Mouse (Mus musculus): ENCODE data around the gene Plpp1. TPM values are rescaled to one million over a fixed set of nuclear protein-coding genes. Genes with fewer than 3 reads are reported as not detected.

The Plpp1 gene
- polyA plus RNA-seq, 1 experiment, result 175 TPM

- TF ChIP-seq POLR2A (IDR thresholded peaks at IDR 0.05; ENCODE audit: low read depth, low read length) (no peak), CTCF (IDR thresholded peaks at IDR 0.05; ENCODE audit: borderline replicate concordance, insufficient read depth, low read length) (no peak)
- Histone ChIP-seq H3K4me3 (ENCODE audit: insufficient read depth, low read length) (no peak overlapping the region), H3K27ac (ENCODE audit: insufficient read depth, low read length) (no peak overlapping the region), H3K4me1 (ENCODE audit: control insufficient read depth, insufficient read depth, low read length) (peaks cover 3% of the 10 kb centered on the region; the same call in 1 of the 2 replicates)
These were observed 29.0 kb downstream of the Plpp1 start for GRCm38 (mm10) chr13:112829619-112830018.

DNA sequence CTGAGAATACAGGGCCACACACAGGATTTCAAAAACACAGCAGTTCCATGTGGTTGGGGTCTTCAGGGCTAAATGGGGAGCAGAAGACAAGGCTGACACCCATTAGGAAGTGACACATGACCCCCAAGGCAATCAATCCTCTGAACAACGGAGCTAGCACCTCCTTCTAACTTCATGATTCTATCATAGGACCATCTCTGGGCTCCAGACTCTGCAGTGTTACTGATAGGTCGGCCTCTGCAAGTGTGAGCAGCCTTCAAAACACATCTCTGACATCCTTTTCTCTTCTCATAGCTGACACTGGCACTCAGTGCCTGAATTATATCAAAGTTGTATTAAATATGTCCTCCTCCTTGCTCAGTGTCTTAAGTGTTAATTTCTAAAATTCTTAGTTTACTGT, 32.0 kb downstream of the Plpp1 start:
- Histone ChIP-seq H3K4me3 (ENCODE audit: insufficient read depth, low read length) (no peak overlapping the region), H3K27ac (ENCODE audit: insufficient read depth, low read length) (no peak overlapping the region), H3K4me1 (ENCODE audit: control insufficient read depth, insufficient read depth, low read length) (peaks cover 3% of the 10 kb centered on the region)
- TF ChIP-seq CTCF (IDR thresholded peaks at IDR 0.05; ENCODE audit: borderline replicate concordance, insufficient read depth, low read length), result no peak
- TF ChIP-seq POLR2A (IDR thresholded peaks at IDR 0.05; ENCODE audit: low read depth, low read length), result no peak

DNA sequence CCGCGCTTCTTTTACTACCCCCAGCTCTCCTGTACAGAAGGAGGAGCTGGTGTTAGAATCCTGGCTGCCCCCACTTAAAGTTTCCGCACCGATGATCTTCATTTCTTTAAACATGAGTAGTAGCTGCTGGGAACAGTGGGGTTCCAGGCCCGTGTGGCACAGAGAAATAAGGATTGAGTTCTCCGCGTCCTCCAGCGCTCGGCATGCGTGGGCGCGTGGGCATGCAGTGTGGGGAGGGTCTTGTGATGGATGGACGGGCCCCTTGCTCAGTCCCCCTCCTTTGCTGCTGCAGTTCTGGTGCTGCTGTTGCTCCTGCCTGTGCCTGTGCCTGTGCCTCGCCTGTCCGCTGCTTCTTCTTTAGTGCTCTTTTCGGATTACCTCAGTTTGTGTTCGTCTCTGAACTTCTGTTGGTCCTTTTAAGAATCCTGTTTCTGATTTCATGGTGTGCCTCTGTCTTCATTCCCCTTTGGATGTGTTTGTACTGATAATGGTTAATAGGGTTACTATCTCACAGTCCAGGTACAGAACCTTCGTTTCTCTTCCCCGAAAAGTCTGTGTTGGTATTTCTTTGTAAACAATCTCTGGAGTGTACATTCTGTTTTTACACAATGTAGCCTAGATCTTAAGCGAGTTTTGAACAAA, 32.8 kb downstream of the Plpp1 start:
- TF ChIP-seq CTCF (IDR thresholded peaks at IDR 0.05; ENCODE audit: borderline replicate concordance, insufficient read depth, low read length), result no peak
- TF ChIP-seq POLR2A (IDR thresholded peaks at IDR 0.05; ENCODE audit: low read depth, low read length), result no peak
- Histone ChIP-seq H3K27ac (ENCODE audit: insufficient read depth, low read length) (no peak overlapping the region), H3K4me1 (ENCODE audit: control insufficient read depth, insufficient read depth, low read length) (peaks cover 3% of the 10 kb centered on the region), H3K4me3 (ENCODE audit: insufficient read depth, low read length) (no peak overlapping the region)

GRCm38 (mm10) chr13:112833895-112834263, 33.3 kb downstream of the Plpp1 start:
- H3K27ac ChIP-seq (ENCODE audit: insufficient read depth, low read length), result no peak overlapping the region
- TF ChIP-seq POLR2A (IDR thresholded peaks at IDR 0.05; ENCODE audit: low read depth, low read length) (no peak), CTCF (IDR thresholded peaks at IDR 0.05; ENCODE audit: borderline replicate concordance, insufficient read depth, low read length) (no peak)
- H3K4me1 ChIP-seq (ENCODE audit: control insufficient read depth, insufficient read depth, low read length), result peaks cover 3% of the 10 kb centered on the region
- H3K4me3 ChIP-seq (ENCODE audit: insufficient read depth, low read length), result no peak overlapping the region

- TF ChIP-seq POLR2A (IDR thresholded peaks at IDR 0.05; ENCODE audit: low read depth, low read length) (no peak), CTCF (IDR thresholded peaks at IDR 0.05; ENCODE audit: borderline replicate concordance, insufficient read depth, low read length) (no peak)
- Histone ChIP-seq H3K4me3 (ENCODE audit: insufficient read depth, low read length) (no peak overlapping the region), H3K27ac (ENCODE audit: insufficient read depth, low read length) (no peak overlapping the region), H3K4me1 (ENCODE audit: control insufficient read depth, insufficient read depth, low read length) (peaks cover 3% of the 10 kb centered on the region)
These were observed 34.5 kb downstream of the Plpp1 start for GRCm38 (mm10) chr13:112835113-112835512.

DNA sequence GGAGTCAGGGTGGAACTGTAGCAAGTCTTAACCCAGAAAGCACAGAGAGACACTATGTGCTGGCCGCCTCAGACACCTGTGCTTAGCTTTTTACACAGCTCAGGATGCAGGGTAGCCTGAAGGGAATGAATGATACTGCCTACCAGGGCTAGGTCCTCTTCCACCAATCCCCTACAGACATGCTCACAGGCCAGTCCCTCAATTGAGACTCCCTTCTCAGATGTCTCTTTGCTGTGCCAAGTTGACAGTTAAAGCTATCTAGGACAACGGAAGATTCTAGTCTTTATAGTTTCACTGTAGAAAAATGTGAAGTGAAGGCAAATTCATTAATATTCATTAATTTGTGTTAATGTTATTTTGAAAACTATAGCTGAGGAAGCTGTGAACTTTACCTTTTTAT, 36.4 kb downstream of the Plpp1 start:
- Histone ChIP-seq H3K4me1 (ENCODE audit: control insufficient read depth, insufficient read depth, low read length) (peaks cover 3% of the 10 kb centered on the region), H3K4me3 (ENCODE audit: insufficient read depth, low read length) (no peak overlapping the region), H3K27ac (ENCODE audit: insufficient read depth, low read length) (no peak overlapping the region)
- no peak for TF ChIP-seq POLR2A (IDR thresholded peaks at IDR 0.05; ENCODE audit: low read depth, low read length)
- no peak for TF ChIP-seq CTCF (IDR thresholded peaks at IDR 0.05; ENCODE audit: borderline replicate concordance, insufficient read depth, low read length)

DNA sequence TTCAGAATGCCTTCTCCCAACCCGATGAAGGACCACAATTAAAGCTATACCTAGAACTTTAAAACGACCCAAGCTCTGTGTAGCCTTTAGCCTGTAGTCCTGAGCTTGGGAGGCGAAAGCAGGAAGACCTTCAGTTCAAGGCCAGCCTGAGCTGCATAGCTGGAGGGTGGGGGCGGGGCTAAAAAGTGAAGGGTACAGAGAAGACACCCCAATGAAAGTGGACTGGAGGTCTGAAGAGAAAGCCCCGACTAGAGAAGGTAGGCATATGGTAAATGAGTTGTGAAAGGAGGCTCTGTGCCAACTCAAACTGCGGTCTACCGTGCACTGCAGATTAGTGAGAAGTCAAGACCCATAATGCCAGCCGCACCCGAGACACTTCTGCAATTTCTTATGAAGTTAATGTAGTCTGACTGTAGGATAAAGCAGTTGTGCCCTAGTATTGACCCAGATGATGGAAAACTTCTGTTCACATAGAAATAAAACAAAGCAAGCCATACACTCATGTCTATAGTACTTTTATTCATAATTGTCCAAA, 37.1 kb downstream of the Plpp1 start:
- Histone ChIP-seq H3K27ac (ENCODE audit: insufficient read depth, low read length) (no peak overlapping the region), H3K4me3 (ENCODE audit: insufficient read depth, low read length) (no peak overlapping the region), H3K4me1 (ENCODE audit: control insufficient read depth, insufficient read depth, low read length) (no peaks in the 10 kb centered on the region; the same call in 1 of the 2 replicates)
- TF ChIP-seq CTCF (IDR thresholded peaks at IDR 0.05; ENCODE audit: borderline replicate concordance, insufficient read depth, low read length), result no peak
- TF ChIP-seq POLR2A (IDR thresholded peaks at IDR 0.05; ENCODE audit: low read depth, low read length), result no peak

- Histone ChIP-seq H3K4me1 (ENCODE audit: control insufficient read depth, insufficient read depth, low read length) (no peaks in the 10 kb centered on the region; the same call in 1 of the 2 replicates), H3K4me3 (ENCODE audit: insufficient read depth, low read length) (no peak overlapping the region), H3K27ac (ENCODE audit: insufficient read depth, low read length) (no peak overlapping the region)
- no peak for TF ChIP-seq POLR2A (IDR thresholded peaks at IDR 0.05; ENCODE audit: low read depth, low read length)
- TF ChIP-seq CTCF (IDR thresholded peaks at IDR 0.05; ENCODE audit: borderline replicate concordance, insufficient read depth, low read length), result no peak
These were observed 38.1 kb downstream of the Plpp1 start for GRCm38 (mm10) chr13:112838562-112839232.

GRCm38 (mm10) chr13:112840241-112841087, 39.9 kb downstream of the Plpp1 start:
- no peak overlapping the region for H3K27ac ChIP-seq (ENCODE audit: insufficient read depth, low read length)
- H3K4me1 ChIP-seq (ENCODE audit: control insufficient read depth, insufficient read depth, low read length), result no peaks in the 10 kb centered on the region; the same call in 1 of the 2 replicates
- H3K4me3 ChIP-seq (ENCODE audit: insufficient read depth, low read length), result no peak overlapping the region
- no peak for TF ChIP-seq CTCF (IDR thresholded peaks at IDR 0.05; ENCODE audit: borderline replicate concordance, insufficient read depth, low read length)
- no peak for TF ChIP-seq POLR2A (IDR thresholded peaks at IDR 0.05; ENCODE audit: low read depth, low read length)
